Mouse (Mus musculus) brain, embryonic 14.5 days (tissue): ENCODE results near the gene Tbl1x.

Source experiments
- CTCF ChIP-seq: fragments of 200-500 bp; IDR thresholded peaks from 2 replicates; pipeline ENCODE4 v1.5.1; 2012; ENCODE audit warnings: inconsistent platforms, mild to moderate bottlenecking, moderate library complexity, borderline replicate concordance; ENCODE audit not compliant: insufficient read depth, insufficient read length; ENCODE audit errors: extremely low read depth
- POLR2A ChIP-seq: fragments of 200-500 bp; IDR thresholded peaks from 2 replicates; pipeline ENCODE4 v1.6.1; 2012; ENCODE audit warnings: mild to moderate bottlenecking, inconsistent platforms, borderline replicate concordance; ENCODE audit not compliant: poor library complexity, insufficient read depth, insufficient read length, severe bottlenecking; ENCODE audit errors: extremely low read depth

DNA sequence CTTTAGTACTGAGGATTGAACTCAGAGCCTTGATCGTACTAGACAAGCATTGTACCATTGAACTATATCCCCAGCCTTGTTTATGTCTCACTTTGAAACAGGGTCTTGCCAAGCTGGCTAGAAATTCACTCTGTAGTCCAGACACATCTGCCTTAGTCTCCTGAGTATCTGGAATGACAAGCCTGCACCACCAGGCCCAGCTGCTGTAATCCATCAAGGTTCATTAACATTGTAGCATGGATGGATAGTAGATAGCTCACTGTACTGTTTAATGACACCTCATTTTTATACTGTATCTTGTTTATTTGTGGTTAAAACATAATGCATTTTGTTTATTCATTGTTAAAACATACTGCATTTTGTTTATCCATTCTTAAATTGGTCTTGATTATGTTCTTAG, 62.9 kb downstream of the Tbl1x start:
- TF ChIP-seq CTCF (no peak), POLR2A (no peak)
